Mouse (Mus musculus): Measurements from ENCODE around the gene Mybl2. TPM values are rescaled to one million over a fixed set of nuclear protein-coding genes. Genes with fewer than 3 reads are reported as not detected.

The Mybl2 gene
- polyA plus RNA-seq (2014; fragmentation: Nextera tagmentation; extraction: Ambion mirVana) = 26.4 and 27.7 TPM in 2 replicates

- Histone ChIP-seq H3K4me1 (replicated peaks; ENCODE audit: control insufficient read depth, insufficient read depth, low read length) (peaks cover 20% of the 10 kb centered on the region), H3K27me3 (replicated peaks; ENCODE audit: control insufficient read depth, insufficient read depth, low read length) (no peaks in the 10 kb centered on the region), H3K4me2 (ENCODE audit: low read length) (peak within 1 kb of the TSS; percentile 98), H3K9ac (ENCODE audit: low read length) (peak within 1 kb of the TSS; percentile 69), H3K4me3 (ENCODE audit: low read depth, low read length) (peak within 1 kb of the TSS; percentile 65), H3K27ac (ENCODE audit: low read depth) (peak within 1 kb of the TSS; percentile 57), H3K9me3 (ENCODE audit: control insufficient read depth, low read length) (no peaks in the 10 kb centered on the region), H3K36me3 (ENCODE audit: control insufficient read depth, insufficient read depth, low read length) (0 out of 2 replicates have a peak, but pooled peaks cover 2% of the 10 kb centered on the region)
- ATAC-seq (replicated peaks; ENCODE audit: low FRiP score, low TSS enrichment, low read depth) (peak; percentile 98), DNase-seq (ENCODE audit: low spot score) (peak; percentile 94)
- under 1% methylated on average over 48 of the region's 48 CpGs for WGBS
Measured at GRCm38 (mm10) chr2:163054335-163054840, at the start of gene Mybl2. Gene Mybl2, plus strand, starts transcription at chr2:163054687.

- H3K9me3 ChIP-seq (ENCODE audit: control insufficient read depth, low read length) = no peaks in the 10 kb centered on the region
- DNase-seq (ENCODE audit: low spot score) (no peak), ATAC-seq (replicated peaks; ENCODE audit: low FRiP score, low TSS enrichment, low read depth) (no peak)
- no peak overlapping the region for H3K4me2 ChIP-seq (ENCODE audit: low read length)
- H3K36me3 ChIP-seq (ENCODE audit: control insufficient read depth, insufficient read depth, low read length) = no peaks in the 10 kb centered on the region
- no peak overlapping the region for H3K4me3 ChIP-seq (ENCODE audit: low read depth, low read length)
- 82% methylated on average over 4 of the region's 4 CpGs for WGBS
- no peaks in the 10 kb centered on the region for H3K4me1 ChIP-seq (replicated peaks; ENCODE audit: control insufficient read depth, insufficient read depth, low read length)
- no peak overlapping the region for H3K27ac ChIP-seq (ENCODE audit: low read depth)
- H3K9ac ChIP-seq (ENCODE audit: low read length) = no peak overlapping the region
- H3K27me3 ChIP-seq (replicated peaks; ENCODE audit: control insufficient read depth, insufficient read depth, low read length) = no peaks in the 10 kb centered on the region
Measured at GRCm38 (mm10) chr2:163007299-163007698, 47.2 kb upstream of the Mybl2 start.

- Histone ChIP-seq H3K4me3 (ENCODE audit: low read depth, low read length) (peak within 1 kb of the TSS; percentile 89), H3K27me3 (replicated peaks; ENCODE audit: control insufficient read depth, insufficient read depth, low read length) (no peaks in the 10 kb centered on the region), H3K27ac (ENCODE audit: low read depth) (peak within 1 kb of the TSS; percentile 62), H3K9ac (ENCODE audit: low read length) (peak within 1 kb of the TSS; percentile 73), H3K36me3 (ENCODE audit: control insufficient read depth, insufficient read depth, low read length) (no peaks in the 10 kb centered on the region), H3K4me1 (replicated peaks; ENCODE audit: control insufficient read depth, insufficient read depth, low read length) (peaks cover 8% of the 10 kb centered on the region; the same call in 1 of the 2 replicates), H3K9me3 (ENCODE audit: control insufficient read depth, low read length) (no peaks in the 10 kb centered on the region), H3K4me2 (ENCODE audit: low read length) (peak within 1 kb of the TSS; percentile 63)
- peak; percentile 99 for DNase-seq (ENCODE audit: low spot score)
- under 1% methylated on average over 57 of the region's 57 CpGs for WGBS
- peak; percentile 96 for ATAC-seq (replicated peaks; ENCODE audit: low FRiP score, low TSS enrichment, low read depth)
Measured at GRCm38 (mm10) chr2:163016916-163017743, 37.4 kb upstream of the Mybl2 start, which contains the start of gene Ift52. Gene Ift52, plus strand, starts transcription at chr2:163017354.

- no peak overlapping the region for H3K9ac ChIP-seq (ENCODE audit: low read length)
- no peaks in the 10 kb centered on the region for H3K9me3 ChIP-seq (ENCODE audit: control insufficient read depth, low read length)
- peaks cover 90% of the 10 kb centered on the region for H3K36me3 ChIP-seq (ENCODE audit: control insufficient read depth, insufficient read depth, low read length)
- H3K27ac ChIP-seq (ENCODE audit: low read depth) = no peak overlapping the region
- H3K4me1 ChIP-seq (replicated peaks; ENCODE audit: control insufficient read depth, insufficient read depth, low read length) = no peaks in the 10 kb centered on the region
- no peak overlapping the region for H3K4me2 ChIP-seq (ENCODE audit: low read length)
- ATAC-seq (replicated peaks; ENCODE audit: low FRiP score, low TSS enrichment, low read depth) (no peak), DNase-seq (ENCODE audit: low spot score) (no peak)
- 87% methylated on average over 5 of the region's 5 CpGs for WGBS
- H3K27me3 ChIP-seq (replicated peaks; ENCODE audit: control insufficient read depth, insufficient read depth, low read length) = no peaks in the 10 kb centered on the region
- H3K4me3 ChIP-seq (ENCODE audit: low read depth, low read length) = no peak overlapping the region
Measured at GRCm38 (mm10) chr2:163031289-163031688, 23.2 kb upstream of the Mybl2 start.

- H3K27ac ChIP-seq (ENCODE audit: low read depth) = no peak overlapping the region
- no peaks in the 10 kb centered on the region for H3K9me3 ChIP-seq (ENCODE audit: control insufficient read depth, low read length)
- H3K4me2 ChIP-seq (ENCODE audit: low read length) = no peak overlapping the region
- no peak overlapping the region for H3K9ac ChIP-seq (ENCODE audit: low read length)
- 87% methylated on average over 2 of the region's 2 CpGs for WGBS
- no peaks in the 10 kb centered on the region for H3K4me1 ChIP-seq (replicated peaks; ENCODE audit: control insufficient read depth, insufficient read depth, low read length)
- no peak overlapping the region for H3K4me3 ChIP-seq (ENCODE audit: low read depth, low read length)
- no peaks in the 10 kb centered on the region for H3K27me3 ChIP-seq (replicated peaks; ENCODE audit: control insufficient read depth, insufficient read depth, low read length)
- no peak for ATAC-seq (replicated peaks; ENCODE audit: low FRiP score, low TSS enrichment, low read depth)
- DNase-seq (ENCODE audit: low spot score) = no peak
- H3K36me3 ChIP-seq (ENCODE audit: control insufficient read depth, insufficient read depth, low read length) = peaks cover 90% of the 10 kb centered on the region
Measured at GRCm38 (mm10) chr2:163031757-163032156, 22.7 kb upstream of the Mybl2 start.

- H3K4me1 ChIP-seq (replicated peaks; ENCODE audit: control insufficient read depth, insufficient read depth, low read length) = no peaks in the 10 kb centered on the region
- H3K27me3 ChIP-seq (replicated peaks; ENCODE audit: control insufficient read depth, insufficient read depth, low read length) = no peaks in the 10 kb centered on the region
- H3K4me3 ChIP-seq (ENCODE audit: low read depth, low read length) = no peak overlapping the region
- no peaks in the 10 kb centered on the region for H3K9me3 ChIP-seq (ENCODE audit: control insufficient read depth, low read length)
- WGBS = 59% methylated on average over 4 of the region's 4 CpGs
- no peak overlapping the region for H3K27ac ChIP-seq (ENCODE audit: low read depth)
- no peak overlapping the region for H3K4me2 ChIP-seq (ENCODE audit: low read length)
- peaks cover 90% of the 10 kb centered on the region for H3K36me3 ChIP-seq (ENCODE audit: control insufficient read depth, insufficient read depth, low read length)
- no peak overlapping the region for H3K9ac ChIP-seq (ENCODE audit: low read length)
- ATAC-seq (replicated peaks; ENCODE audit: low FRiP score, low TSS enrichment, low read depth) (no peak), DNase-seq (ENCODE audit: low spot score) (no peak)
Measured at GRCm38 (mm10) chr2:163032622-163033021, 21.9 kb upstream of the Mybl2 start.

- WGBS = 83% methylated on average over 7 of the region's 7 CpGs
- DNase-seq (ENCODE audit: low spot score) = no peak
- H3K27ac ChIP-seq (ENCODE audit: low read depth) = no peak overlapping the region
- H3K4me2 ChIP-seq (ENCODE audit: low read length) = no peak overlapping the region
- no peak for ATAC-seq (replicated peaks; ENCODE audit: low FRiP score, low TSS enrichment, low read depth)
- no peak overlapping the region for H3K4me3 ChIP-seq (ENCODE audit: low read depth, low read length)
- H3K9me3 ChIP-seq (ENCODE audit: control insufficient read depth, low read length) = no peaks in the 10 kb centered on the region
- H3K27me3 ChIP-seq (replicated peaks; ENCODE audit: control insufficient read depth, insufficient read depth, low read length) = no peaks in the 10 kb centered on the region
- H3K4me1 ChIP-seq (replicated peaks; ENCODE audit: control insufficient read depth, insufficient read depth, low read length) = no peaks in the 10 kb centered on the region
- peaks cover 88% of the 10 kb centered on the region for H3K36me3 ChIP-seq (ENCODE audit: control insufficient read depth, insufficient read depth, low read length)
- H3K9ac ChIP-seq (ENCODE audit: low read length) = no peak overlapping the region
Measured at GRCm38 (mm10) chr2:163039940-163040339, 14.5 kb upstream of the Mybl2 start.

GRCm38 (mm10) chr2:163048125-163048524 lies 6.4 kb upstream of the Mybl2 start:
- Histone ChIP-seq H3K27me3 (replicated peaks; ENCODE audit: control insufficient read depth, insufficient read depth, low read length) (no peaks in the 10 kb centered on the region), H3K9me3 (ENCODE audit: control insufficient read depth, low read length) (no peaks in the 10 kb centered on the region), H3K36me3 (ENCODE audit: control insufficient read depth, insufficient read depth, low read length) (peaks cover 39% of the 10 kb centered on the region), H3K9ac (ENCODE audit: low read length) (no peak overlapping the region), H3K4me2 (ENCODE audit: low read length) (peak overlapping the region; percentile 47), H3K4me1 (replicated peaks; ENCODE audit: control insufficient read depth, insufficient read depth, low read length) (no peaks in the 10 kb centered on the region), H3K27ac (ENCODE audit: low read depth) (no peak overlapping the region), H3K4me3 (ENCODE audit: low read depth, low read length) (0 out of 2 replicates have a peak overlapping the region, but pooled peaks have one; percentile 12)
- ATAC-seq (replicated peaks; ENCODE audit: low FRiP score, low TSS enrichment, low read depth) = 0 out of 2 replicates have a peak, but pooled peaks have one; percentile 51
- WGBS = 3% methylated on average over 10 of the region's 10 CpGs
- peak; percentile 83 for DNase-seq (ENCODE audit: low spot score)
